Mouse (Mus musculus) ES-E14 (cell line): ENCODE data around the gene Adssl1.

Experiments used
- HCFC1 ChIP-seq: IDR thresholded peaks from 2 replicates; pipeline ENCODE4 v1.6.1; 2012; ENCODE audit warnings: low read length, inconsistent platforms, borderline replicate concordance; ENCODE audit not compliant: insufficient read depth
- MAFK ChIP-seq: IDR thresholded peaks from 2 replicates; pipeline ENCODE4 v1.6.1; 2014; ENCODE audit warnings: mild to moderate bottlenecking, low read depth, low read length, inconsistent platforms; ENCODE audit not compliant: insufficient read depth
- ZC3H11A ChIP-seq: IDR thresholded peaks from 2 replicates; pipeline ENCODE4 v1.6.1; 2012; ENCODE audit warnings: low read depth, mild to moderate bottlenecking, inconsistent platforms, low read length, borderline replicate concordance

- TF ChIP-seq HCFC1 = no peak
- no peak for TF ChIP-seq MAFK
- TF ChIP-seq ZC3H11A = no peak
These were observed 63.5 kb downstream of the Adssl1 start for GRCm38 (mm10) chr12:112683351-112683750.
